Mouse (Mus musculus) regulatory T cell (primary cell): ENCODE data around the gene Lzts2.

Source experiments
- in situ Hi-C: fragments of 300-600 bp; cut with MboI, MseI; formaldehyde crosslinking; loops from one replicate; pipeline ENCODE4 v1.15.1; 2025; ENCODE audit warnings: high pct_unique_total_duplicates

Gene Lzts2

GRCm38 (mm10) chr19:45048644-45049365, 34.6 kb downstream of the Lzts2 start:
- in situ Hi-C loops, result no loop called here

- in situ Hi-C loops, result no loop called here
Measured at GRCm38 (mm10) chr19:45049523-45049922, 35.3 kb downstream of the Lzts2 start.

- in situ Hi-C loops, result no loop called here
Measured at GRCm38 (mm10) chr19:45053451-45053850, 39.2 kb downstream of the Lzts2 start.

- in situ Hi-C loops, result no loop called here
Measured at GRCm38 (mm10) chr19:45054892-45055690, 40.9 kb downstream of the Lzts2 start.

GRCm38 (mm10) chr19:45056364-45056763, 42.1 kb downstream of the Lzts2 start:
- in situ Hi-C loops, result no loop called here

- in situ Hi-C loops, result no loop called here
Measured at GRCm38 (mm10) chr19:45056908-45057698, 42.9 kb downstream of the Lzts2 start.

- in situ Hi-C loops, result no loop called here
Measured at GRCm38 (mm10) chr19:45057724-45058112, 43.5 kb downstream of the Lzts2 start.

- in situ Hi-C loops, result no loop called here
Measured at GRCm38 (mm10) chr19:45058113-45058839, 44.1 kb downstream of the Lzts2 start.

- in situ Hi-C loops, result no loop called here
Measured at GRCm38 (mm10) chr19:45058841-45059240, 44.6 kb downstream of the Lzts2 start.

- in situ Hi-C loops, result no loop called here
Measured at GRCm38 (mm10) chr19:45063565-45064292, 49.5 kb downstream of the Lzts2 start.

GRCm38 (mm10) chr19:45065226-45065625, 51.0 kb downstream of the Lzts2 start:
- in situ Hi-C loops, result no loop called here

- in situ Hi-C loops, result no loop called here
Measured at GRCm38 (mm10) chr19:45067170-45067569, 53.0 kb downstream of the Lzts2 start.

- in situ Hi-C loops, result no loop called here
Measured at GRCm38 (mm10) chr19:45067758-45068510, 53.7 kb downstream of the Lzts2 start.

GRCm38 (mm10) chr19:45073871-45074542, 59.8 kb downstream of the Lzts2 start:
- in situ Hi-C loops, result no loop called here

- in situ Hi-C loops, result no loop called here
Measured at GRCm38 (mm10) chr19:45074580-45075322, 60.5 kb downstream of the Lzts2 start, which contains the start of gene Kazald1. Kazald1 (plus strand) TSS chr19:45075241.

- in situ Hi-C loops, result no loop called here
Measured at GRCm38 (mm10) chr19:45075323-45076035, 61.3 kb downstream of the Lzts2 start.

- in situ Hi-C loops, result no loop called here
Measured at GRCm38 (mm10) chr19:45076036-45076575, 61.9 kb downstream of the Lzts2 start.
